Mouse (Mus musculus) kidney, adult 9 months (tissue): ENCODE measurements around the gene Tbc1d21.
A peak's percentile ranks its signal among the peaks of the same experiment; 100 is the strongest.

Source experiments
- DNase-seq: peaks from one replicate; pipeline ENCODE4 v3.0.0; 2022

Gene Tbc1d21

GRCm38 (mm10) chr9:58370355-58370754 is at the start of gene Tbc1d21:
Gene Tbc1d21 (minus strand): TSS chr9:58370455.
- no peak for DNase-seq

GRCm38 (mm10) chr9:58411556-58411955 is 41.3 kb upstream of the Tbc1d21 start:
- DNase-seq = no peak

- peak; percentile 24 for DNase-seq
These were observed 39.9 kb upstream of the Tbc1d21 start for GRCm38 (mm10) chr9:58410057-58410735.

GRCm38 (mm10) chr9:58409247-58409646 is 39.0 kb upstream of the Tbc1d21 start:
- DNase-seq = no peak

GRCm38 (mm10) chr9:58404412-58404811 is 34.2 kb upstream of the Tbc1d21 start:
- DNase-seq = no peak

- DNase-seq = no peak
These were observed 31.3 kb upstream of the Tbc1d21 start for GRCm38 (mm10) chr9:58401371-58402082.

GRCm38 (mm10) chr9:58399609-58400008 is 29.4 kb upstream of the Tbc1d21 start:
- DNase-seq = no peak

- DNase-seq = no peak
These were observed 24.4 kb upstream of the Tbc1d21 start for GRCm38 (mm10) chr9:58394605-58395004.

GRCm38 (mm10) chr9:58393875-58394274 is 23.6 kb upstream of the Tbc1d21 start:
- no peak for DNase-seq

- DNase-seq = no peak
These were observed 18.1 kb upstream of the Tbc1d21 start for GRCm38 (mm10) chr9:58388381-58388780.

GRCm38 (mm10) chr9:58378878-58379277 is 8.6 kb upstream of the Tbc1d21 start:
- no peak for DNase-seq

- DNase-seq = no peak
These were observed 3.7 kb upstream of the Tbc1d21 start for GRCm38 (mm10) chr9:58373912-58374431.

GRCm38 (mm10) chr9:58371914-58372313 is 1.7 kb upstream of the Tbc1d21 start:
- DNase-seq = no peak

GRCm38 (mm10) chr9:58369644-58370043 is 611 bp downstream of the Tbc1d21 start:
- peak; percentile 43 for DNase-seq

- no peak for DNase-seq
These were observed 5.9 kb downstream of the Tbc1d21 start for GRCm38 (mm10) chr9:58364325-58364724.

- DNase-seq = no peak
These were observed 8.3 kb downstream of the Tbc1d21 start for GRCm38 (mm10) chr9:58361956-58362355.

GRCm38 (mm10) chr9:58361373-58361772 is 8.9 kb downstream of the Tbc1d21 start:
- no peak for DNase-seq

GRCm38 (mm10) chr9:58355262-58356050 is 14.8 kb downstream of the Tbc1d21 start:
- DNase-seq = no peak

- DNase-seq = no peak
These were observed 15.6 kb downstream of the Tbc1d21 start for GRCm38 (mm10) chr9:58354701-58355100.

- DNase-seq = no peak
These were observed 17.0 kb downstream of the Tbc1d21 start for GRCm38 (mm10) chr9:58353224-58353623.

GRCm38 (mm10) chr9:58347795-58348194 is 22.5 kb downstream of the Tbc1d21 start:
- no peak for DNase-seq

- no peak for DNase-seq
These were observed 23.8 kb downstream of the Tbc1d21 start for GRCm38 (mm10) chr9:58346498-58346897.

- DNase-seq = no peak
These were observed 24.3 kb downstream of the Tbc1d21 start for GRCm38 (mm10) chr9:58345963-58346362.
